Mouse (Mus musculus) urinary bladder, postnatal 25 days (tissue): Measurements from ENCODE around the gene Dolk.

ENCODE experiments used
- DNase-seq: peaks from one replicate; pipeline ENCODE4 v3.0.0; 2022; ENCODE audit warnings: low spot score

Dolk gene

GRCm38 (mm10) chr2:30286192-30287026, at the start of gene Dolk, which contains the start of gene Nup188:
TSS of gene Dolk (minus strand) at chr2:30286334.
TSS of gene Nup188 (plus strand) at chr2:30286397.
- DNase-seq = peak; percentile 99

- no peak for DNase-seq
Measured at GRCm38 (mm10) chr2:30335324-30335723, 49.2 kb upstream of the Dolk start.

- DNase-seq = no peak
Measured at GRCm38 (mm10) chr2:30328791-30329190, 42.7 kb upstream of the Dolk start.

GRCm38 (mm10) chr2:30327276-30327675, 41.1 kb upstream of the Dolk start:
- no peak for DNase-seq

GRCm38 (mm10) chr2:30325296-30325695, 39.2 kb upstream of the Dolk start:
- no peak for DNase-seq

- no peak for DNase-seq
Measured at GRCm38 (mm10) chr2:30323111-30323510, 37.0 kb upstream of the Dolk start.

GRCm38 (mm10) chr2:30319260-30319659, 33.1 kb upstream of the Dolk start:
- DNase-seq = no peak

- DNase-seq = no peak
Measured at GRCm38 (mm10) chr2:30316955-30317354, 30.8 kb upstream of the Dolk start.

- no peak for DNase-seq
Measured at GRCm38 (mm10) chr2:30316136-30316535, 30.0 kb upstream of the Dolk start.

- no peak for DNase-seq
Measured at GRCm38 (mm10) chr2:30311481-30311880, 25.3 kb upstream of the Dolk start.

- no peak for DNase-seq
Measured at GRCm38 (mm10) chr2:30309351-30309750, 23.2 kb upstream of the Dolk start.

- DNase-seq = no peak
Measured at GRCm38 (mm10) chr2:30306087-30306486, 20.0 kb upstream of the Dolk start.

- DNase-seq = no peak
Measured at GRCm38 (mm10) chr2:30299966-30300365, 13.8 kb upstream of the Dolk start.

- no peak for DNase-seq
Measured at GRCm38 (mm10) chr2:30299525-30299924, 13.4 kb upstream of the Dolk start.

- DNase-seq = no peak
Measured at GRCm38 (mm10) chr2:30287027-30287373, 866 bp upstream of the Dolk start.

- no peak for DNase-seq
Measured at GRCm38 (mm10) chr2:30285416-30286181, 535 bp downstream of the Dolk start.

GRCm38 (mm10) chr2:30285004-30285403, 1.1 kb downstream of the Dolk start:
- no peak for DNase-seq

GRCm38 (mm10) chr2:30283193-30283592, 2.9 kb downstream of the Dolk start:
- no peak for DNase-seq

- DNase-seq = no peak
Measured at GRCm38 (mm10) chr2:30281651-30282050, 4.5 kb downstream of the Dolk start.

- DNase-seq = no peak
Measured at GRCm38 (mm10) chr2:30280743-30281142, 5.4 kb downstream of the Dolk start, which contains the start of gene Gm28038. TSS of gene Gm28038 (plus strand) at chr2:30281043.

GRCm38 (mm10) chr2:30270134-30270533, 16.0 kb downstream of the Dolk start:
- DNase-seq = peak; percentile 48

GRCm38 (mm10) chr2:30269241-30269990, 16.7 kb downstream of the Dolk start:
- no peak for DNase-seq
